Mouse (Mus musculus): ENCODE data around the gene Sorbs1. TPM values are rescaled to one million over a fixed set of nuclear protein-coding genes. Genes with fewer than 3 reads are reported as not detected.

The Sorbs1 gene
- polyA plus RNA-seq, 1 experiment from 2014 or later, result 111 TPM

DNA sequence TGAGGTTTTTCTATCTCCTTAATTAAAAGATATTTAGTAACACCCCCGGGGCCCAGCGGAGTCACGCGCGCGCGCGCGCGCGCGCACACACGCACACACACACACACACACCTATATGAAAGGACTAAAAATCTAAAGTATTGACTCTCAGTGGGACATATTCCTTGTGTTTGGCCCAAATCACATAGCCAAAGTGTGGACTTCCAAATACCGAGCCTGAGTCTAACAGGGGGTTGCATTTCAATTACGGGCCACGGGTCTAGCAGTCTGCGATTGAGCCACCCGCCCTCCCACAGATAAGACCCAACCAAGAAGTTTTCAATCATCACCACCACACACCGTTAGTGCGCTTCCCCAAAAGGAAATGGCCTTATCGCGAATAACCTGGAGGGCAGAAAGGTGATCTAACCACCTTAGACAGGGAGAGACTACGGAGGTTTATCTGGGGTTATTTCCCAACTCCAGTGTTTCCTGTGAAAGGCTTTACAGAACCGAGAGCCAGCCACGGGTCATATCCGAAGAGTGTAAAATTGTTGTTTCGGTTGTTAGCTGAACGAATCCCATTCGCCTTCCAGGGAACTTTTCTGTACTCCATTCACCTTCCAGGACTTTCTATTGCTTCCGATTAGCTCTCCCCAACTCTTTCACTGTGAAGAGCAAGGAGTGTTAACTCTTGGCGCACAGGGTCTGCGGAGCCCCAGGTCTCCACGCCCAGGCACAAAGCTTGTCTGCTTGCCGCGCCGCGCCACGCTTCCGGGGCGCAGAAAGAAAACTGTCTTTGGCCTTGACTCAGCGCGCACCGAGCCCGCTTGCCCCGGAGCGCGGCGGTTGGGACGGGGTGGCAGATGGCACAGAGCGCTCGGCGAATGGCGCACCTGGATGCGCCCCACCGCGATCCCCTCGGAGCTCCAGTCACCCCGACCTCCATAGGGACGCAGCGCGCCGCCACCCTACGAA, 242.9 kb downstream of the Sorbs1 start:
- TF ChIP-seq CTCF (IDR thresholded peaks at IDR 0.05; ENCODE audit: low read depth) (no peak), EP300 (optimal IDR thresholded peaks at IDR 0.05) (no peak)
- Histone ChIP-seq H3K36me3 (ENCODE audit: control insufficient read depth, insufficient read depth, low read length) (no peaks in the 10 kb centered on the region), H3K4me2 (replicated peaks; ENCODE audit: low read depth) (peak overlapping the region; percentile 81), H3K9ac (ENCODE audit: low read length) (peak overlapping the region; percentile 85), H3K4me3 (ENCODE audit: low read depth, low read length) (peak overlapping the region; percentile 78), H3K4me1 (replicated peaks; ENCODE audit: control insufficient read depth, insufficient read depth) (no peaks in the 10 kb centered on the region), H3K27ac (replicated peaks) (peak overlapping the region; percentile 86), H3K27me3 (ENCODE audit: control insufficient read depth, insufficient read depth, low read length) (no peaks in the 10 kb centered on the region), H3K9me3 (ENCODE audit: control insufficient read depth, low read length) (no peaks in the 10 kb centered on the region)
- DNase-seq (ENCODE audit: low spot score), result no peak
- 6% methylated on average over 63 of the region's 63 CpGs for WGBS
- peak; percentile 20 for ATAC-seq (ENCODE audit: low FRiP score, low TSS enrichment)

DNA sequence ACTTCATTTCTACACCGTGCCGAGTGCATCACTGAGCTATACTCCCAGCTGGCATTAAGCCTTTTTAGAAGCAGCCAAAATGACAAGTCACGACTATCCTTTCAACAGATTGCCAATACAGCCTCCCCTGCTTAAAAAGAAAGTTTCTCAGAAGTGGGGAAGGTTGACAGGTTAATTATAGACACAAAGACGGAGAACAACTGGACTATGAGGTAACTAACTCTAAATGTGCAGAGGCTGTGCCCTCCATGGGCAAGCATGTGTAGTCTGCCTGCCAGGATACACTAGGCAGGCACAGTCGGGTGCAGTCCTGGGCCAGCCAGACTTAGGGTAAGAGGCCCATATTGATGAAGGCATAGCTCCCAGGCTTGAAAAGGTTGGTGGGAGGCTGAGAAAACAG, 244.1 kb downstream of the Sorbs1 start:
- Histone ChIP-seq H3K36me3 (ENCODE audit: control insufficient read depth, insufficient read depth, low read length) (no peaks in the 10 kb centered on the region), H3K27me3 (ENCODE audit: control insufficient read depth, insufficient read depth, low read length) (no peaks in the 10 kb centered on the region), H3K4me3 (ENCODE audit: low read depth, low read length) (peak overlapping the region; percentile 78), H3K9me3 (ENCODE audit: control insufficient read depth, low read length) (no peaks in the 10 kb centered on the region), H3K4me1 (replicated peaks; ENCODE audit: control insufficient read depth, insufficient read depth) (no peaks in the 10 kb centered on the region), H3K4me2 (replicated peaks; ENCODE audit: low read depth) (peak overlapping the region; percentile 81), H3K9ac (ENCODE audit: low read length) (no peak overlapping the region), H3K27ac (replicated peaks) (peak overlapping the region; percentile 58)
- no peak for TF ChIP-seq EP300 (optimal IDR thresholded peaks at IDR 0.05)
- TF ChIP-seq CTCF (IDR thresholded peaks at IDR 0.05; ENCODE audit: low read depth), result no peak
- DNase-seq (ENCODE audit: low spot score), result no peak
- ATAC-seq (ENCODE audit: low FRiP score, low TSS enrichment), result no peak
- 49% methylated on average over 5 of the region's 5 CpGs for WGBS

DNA sequence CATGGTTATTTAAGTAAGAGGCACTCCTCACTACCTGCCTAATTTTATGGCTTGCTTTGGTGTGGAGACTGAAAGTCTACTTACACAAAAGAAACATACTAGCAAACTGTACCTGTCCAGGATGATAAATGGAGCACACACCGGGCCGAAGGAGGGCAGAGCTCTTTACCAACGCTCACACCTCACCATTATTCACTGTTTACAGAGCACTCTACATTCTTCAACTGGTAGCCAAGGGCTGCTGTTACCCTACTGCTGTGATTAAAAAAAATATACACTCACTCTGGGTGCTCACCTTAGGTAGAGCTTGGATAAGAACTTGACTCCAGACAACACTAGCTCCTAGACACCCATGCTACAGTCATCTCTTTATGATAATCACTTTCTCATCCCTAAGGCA, 245.1 kb downstream of the Sorbs1 start:
- WGBS, result 31% methylated on average over 3 of the region's 3 CpGs
- Histone ChIP-seq H3K9me3 (ENCODE audit: control insufficient read depth, low read length) (no peaks in the 10 kb centered on the region), H3K4me3 (ENCODE audit: low read depth, low read length) (no peak overlapping the region), H3K4me2 (replicated peaks; ENCODE audit: low read depth) (peak overlapping the region; percentile 17; the same call in 1 of the 2 replicates), H3K4me1 (replicated peaks; ENCODE audit: control insufficient read depth, insufficient read depth) (no peaks in the 10 kb centered on the region), H3K36me3 (ENCODE audit: control insufficient read depth, insufficient read depth, low read length) (no peaks in the 10 kb centered on the region), H3K9ac (ENCODE audit: low read length) (no peak overlapping the region), H3K27me3 (ENCODE audit: control insufficient read depth, insufficient read depth, low read length) (no peaks in the 10 kb centered on the region), H3K27ac (replicated peaks) (peak overlapping the region; percentile 24)
- TF ChIP-seq CTCF (IDR thresholded peaks at IDR 0.05; ENCODE audit: low read depth) (no peak), EP300 (optimal IDR thresholded peaks at IDR 0.05) (no peak)
- ATAC-seq (ENCODE audit: low FRiP score, low TSS enrichment), result peak; percentile 60
- DNase-seq (ENCODE audit: low spot score), result peak; percentile 49

DNA sequence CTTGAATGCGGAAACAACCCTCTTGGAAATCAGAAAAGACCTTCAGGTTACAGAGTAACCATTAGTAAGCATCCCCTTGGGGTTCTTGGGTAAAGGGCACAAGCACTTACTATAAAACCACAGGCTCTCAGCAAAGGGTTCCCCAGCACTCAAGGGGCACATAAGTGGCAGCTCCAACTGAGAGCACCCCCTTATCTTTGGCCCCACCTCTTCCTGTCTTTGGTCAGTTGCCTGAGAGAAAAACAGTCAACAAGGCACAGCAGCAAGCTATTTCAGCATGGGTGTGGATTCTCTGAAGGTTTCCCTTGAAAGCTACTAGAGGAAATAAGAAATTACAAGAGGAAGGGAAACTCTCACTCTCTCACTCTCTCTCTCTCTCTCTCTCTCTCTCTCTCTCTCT, 246.2 kb downstream of the Sorbs1 start:
- 47% methylated on average over 1 of the region's 1 CpGs for WGBS
- no peak for DNase-seq (ENCODE audit: low spot score)
- Histone ChIP-seq H3K4me1 (replicated peaks; ENCODE audit: control insufficient read depth, insufficient read depth) (no peaks in the 10 kb centered on the region), H3K9me3 (ENCODE audit: control insufficient read depth, low read length) (no peaks in the 10 kb centered on the region), H3K4me3 (ENCODE audit: low read depth, low read length) (no peak overlapping the region), H3K4me2 (replicated peaks; ENCODE audit: low read depth) (no peak overlapping the region), H3K9ac (ENCODE audit: low read length) (no peak overlapping the region), H3K27ac (replicated peaks) (no peak overlapping the region), H3K36me3 (ENCODE audit: control insufficient read depth, insufficient read depth, low read length) (no peaks in the 10 kb centered on the region), H3K27me3 (ENCODE audit: control insufficient read depth, insufficient read depth, low read length) (no peaks in the 10 kb centered on the region)
- no peak for ATAC-seq (ENCODE audit: low FRiP score, low TSS enrichment)
- no peak for TF ChIP-seq CTCF (IDR thresholded peaks at IDR 0.05; ENCODE audit: low read depth)
- TF ChIP-seq EP300 (optimal IDR thresholded peaks at IDR 0.05), result no peak

DNA sequence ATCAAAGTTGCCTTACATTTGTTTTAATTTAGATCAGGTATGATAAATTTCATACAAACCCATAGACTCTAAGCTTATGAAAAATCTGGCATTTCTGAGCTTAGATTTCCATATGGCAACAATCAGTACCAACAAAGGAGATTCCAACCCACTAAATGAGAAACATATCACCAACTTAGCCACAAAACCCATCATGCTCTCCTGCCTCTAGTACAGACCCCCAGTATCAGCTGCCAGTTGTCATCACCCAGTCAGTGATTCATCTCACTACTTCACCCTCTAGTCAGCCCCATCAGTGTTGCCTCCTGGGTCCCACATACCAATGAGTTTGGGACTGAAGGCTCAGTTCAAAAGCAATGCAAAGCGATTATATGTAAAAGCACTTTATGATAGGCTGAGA, 254.1 kb downstream of the Sorbs1 start:
- 97% methylated on average over 1 of the region's 1 CpGs for WGBS
- Histone ChIP-seq H3K9me3 (ENCODE audit: control insufficient read depth, low read length) (no peaks in the 10 kb centered on the region), H3K27ac (replicated peaks) (no peak overlapping the region), H3K4me2 (replicated peaks; ENCODE audit: low read depth) (no peak overlapping the region), H3K36me3 (ENCODE audit: control insufficient read depth, insufficient read depth, low read length) (no peaks in the 10 kb centered on the region), H3K9ac (ENCODE audit: low read length) (no peak overlapping the region), H3K4me1 (replicated peaks; ENCODE audit: control insufficient read depth, insufficient read depth) (no peaks in the 10 kb centered on the region), H3K27me3 (ENCODE audit: control insufficient read depth, insufficient read depth, low read length) (no peaks in the 10 kb centered on the region), H3K4me3 (ENCODE audit: low read depth, low read length) (no peak overlapping the region)
- no peak for TF ChIP-seq EP300 (optimal IDR thresholded peaks at IDR 0.05)
- TF ChIP-seq CTCF (IDR thresholded peaks at IDR 0.05; ENCODE audit: low read depth), result no peak
- no peak for ATAC-seq (ENCODE audit: low FRiP score, low TSS enrichment)
- no peak for DNase-seq (ENCODE audit: low spot score)

DNA sequence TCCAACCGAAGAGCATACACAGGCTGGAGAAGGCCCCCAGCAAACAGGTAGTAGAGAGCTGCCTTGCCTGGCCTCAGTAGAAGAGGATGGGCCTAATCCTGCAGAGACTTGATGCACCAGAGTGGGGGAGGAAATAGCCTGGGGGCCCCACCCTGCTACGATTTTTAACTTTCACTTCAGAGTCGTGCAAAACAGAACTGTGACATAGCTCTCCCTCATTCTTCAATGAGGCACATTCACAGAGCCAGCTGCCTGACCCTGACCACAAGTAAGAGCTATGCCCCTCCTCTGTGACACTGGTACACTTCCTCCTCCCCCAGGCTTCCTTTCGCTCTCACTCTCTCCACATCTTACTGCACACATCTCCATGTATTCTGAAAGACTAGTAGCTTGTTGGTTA, 256.2 kb downstream of the Sorbs1 start:
- Histone ChIP-seq H3K4me3 (ENCODE audit: low read depth, low read length) (no peak overlapping the region), H3K4me1 (replicated peaks; ENCODE audit: control insufficient read depth, insufficient read depth) (no peaks in the 10 kb centered on the region; the same call in 1 of the 2 replicates), H3K27me3 (ENCODE audit: control insufficient read depth, insufficient read depth, low read length) (no peaks in the 10 kb centered on the region), H3K9ac (ENCODE audit: low read length) (no peak overlapping the region), H3K36me3 (ENCODE audit: control insufficient read depth, insufficient read depth, low read length) (no peaks in the 10 kb centered on the region), H3K4me2 (replicated peaks; ENCODE audit: low read depth) (no peak overlapping the region), H3K9me3 (ENCODE audit: control insufficient read depth, low read length) (no peaks in the 10 kb centered on the region), H3K27ac (replicated peaks) (0 out of 2 replicates have a peak overlapping the region, but pooled peaks have one; percentile 46)
- DNase-seq (ENCODE audit: low spot score), result no peak
- WGBS, result 39% methylated on average over 4 of the region's 4 CpGs
- TF ChIP-seq EP300 (optimal IDR thresholded peaks at IDR 0.05), result no peak
- no peak for TF ChIP-seq CTCF (IDR thresholded peaks at IDR 0.05; ENCODE audit: low read depth)
- ATAC-seq (ENCODE audit: low FRiP score, low TSS enrichment), result no peak

Data from stomach, postnatal 0 days (tissue).